Mouse (Mus musculus) ovary, postnatal 14 days (tissue): ENCODE measurements around the gene Dcpp1.
"Not testable (repeated sequence)": the region's sequence is repeated elsewhere in the genome, so short reads cannot be mapped to it uniquely, and the experiment has no call there.

Source experiments
- DNase-seq: peaks from one replicate; pipeline ENCODE4 v3.0.0; 2022; ENCODE audit warnings: low spot score

Dcpp1 gene

GRCm38 (mm10) chr17:23880576-23880975 lies at the start of gene Dcpp1, which contains the start of gene Dcpp2:
Gene Dcpp1 (plus strand): TSS chr17:23880876.
Gene Dcpp2 (plus strand): TSS chr17:23880880.
- DNase-seq, result not testable (repeated sequence)

- no peak for DNase-seq
These were observed 49.5 kb upstream of the Dcpp1 start for GRCm38 (mm10) chr17:23831201-23831600.

- no peak for DNase-seq
These were observed 44.6 kb upstream of the Dcpp1 start, which contains the start of gene Prss33 for GRCm38 (mm10) chr17:23836006-23836575. Gene Prss33 (minus strand): TSS chr17:23836056.

DNA sequence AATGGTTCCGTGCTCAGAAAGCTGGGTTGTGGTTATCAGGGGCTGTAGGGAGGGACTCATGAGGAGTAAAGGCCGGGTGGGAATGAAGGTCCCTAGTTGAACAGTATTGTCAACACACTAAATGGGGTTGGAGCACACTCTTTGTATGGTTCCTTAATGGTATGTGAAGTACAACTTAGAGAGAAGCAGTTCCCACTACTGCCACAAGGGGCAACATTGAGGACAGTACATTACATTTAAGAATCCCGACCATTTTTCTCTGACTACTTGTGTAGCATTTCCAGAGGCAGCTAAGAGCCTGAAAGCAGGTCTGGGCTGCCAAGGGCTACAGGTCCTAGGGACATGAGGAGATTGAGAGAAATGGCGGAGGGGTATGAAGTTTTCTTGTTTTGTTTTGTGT lies 39.5 kb upstream of the Dcpp1 start:
- DNase-seq, result peak; percentile 50

GRCm38 (mm10) chr17:23843141-23843811 lies 37.4 kb upstream of the Dcpp1 start:
- DNase-seq, result no peak

- DNase-seq, result peak; percentile 50
These were observed 36.8 kb upstream of the Dcpp1 start, which contains the start of the genes Prss32 and Prss41 for GRCm38 (mm10) chr17:23843812-23844273. Gene Prss32 (plus strand): TSS chr17:23843855. Gene Prss41 (minus strand): TSS chr17:23844172.

DNA sequence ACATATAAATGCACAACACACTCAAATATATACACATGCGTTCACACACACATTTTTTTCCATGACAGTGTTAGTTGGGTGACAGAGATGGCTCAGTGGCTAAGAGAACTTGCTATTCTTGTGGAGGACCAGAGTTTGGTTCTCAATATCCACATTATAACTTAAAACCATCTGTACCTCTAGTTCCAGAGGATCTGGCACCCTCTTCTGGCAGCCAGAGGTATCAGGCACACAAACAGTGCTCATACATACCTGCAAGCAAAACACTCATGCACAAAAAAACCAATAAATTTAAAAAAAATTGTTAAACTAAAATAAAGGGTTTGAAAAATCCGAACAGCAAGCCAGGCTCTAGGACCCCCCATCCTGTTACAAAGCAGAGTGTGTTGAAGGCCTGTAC lies 30.6 kb upstream of the Dcpp1 start:
- DNase-seq, result no peak

- peak; percentile 68 for DNase-seq
These were observed 29.6 kb upstream of the Dcpp1 start for GRCm38 (mm10) chr17:23850853-23851749.

GRCm38 (mm10) chr17:23853292-23853691 lies 27.4 kb upstream of the Dcpp1 start:
- DNase-seq, result peak; percentile 37

- DNase-seq, result no peak
These were observed 26.4 kb upstream of the Dcpp1 start for GRCm38 (mm10) chr17:23854229-23854765.

DNA sequence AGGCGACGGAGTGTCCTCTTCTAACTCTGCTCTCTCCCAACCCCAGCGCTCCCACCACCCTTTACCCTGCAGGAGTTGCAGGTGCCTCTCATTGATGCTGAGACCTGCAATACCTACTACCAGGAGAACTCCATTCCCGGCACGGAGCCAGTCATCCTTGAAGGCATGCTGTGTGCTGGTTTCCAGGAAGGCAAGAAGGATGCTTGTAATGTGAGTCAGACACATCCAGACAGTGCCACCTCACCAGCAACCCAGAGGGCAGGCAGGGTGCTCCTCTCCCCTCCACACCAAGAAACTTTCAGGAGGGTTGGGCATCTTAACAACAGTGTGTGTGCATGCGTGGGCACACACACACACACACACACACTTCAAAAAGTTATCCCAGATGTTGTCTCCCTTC lies 23.5 kb upstream of the Dcpp1 start:
- DNase-seq, result no peak

- no peak for DNase-seq
These were observed 22.8 kb upstream of the Dcpp1 start for GRCm38 (mm10) chr17:23857913-23858312.

DNA sequence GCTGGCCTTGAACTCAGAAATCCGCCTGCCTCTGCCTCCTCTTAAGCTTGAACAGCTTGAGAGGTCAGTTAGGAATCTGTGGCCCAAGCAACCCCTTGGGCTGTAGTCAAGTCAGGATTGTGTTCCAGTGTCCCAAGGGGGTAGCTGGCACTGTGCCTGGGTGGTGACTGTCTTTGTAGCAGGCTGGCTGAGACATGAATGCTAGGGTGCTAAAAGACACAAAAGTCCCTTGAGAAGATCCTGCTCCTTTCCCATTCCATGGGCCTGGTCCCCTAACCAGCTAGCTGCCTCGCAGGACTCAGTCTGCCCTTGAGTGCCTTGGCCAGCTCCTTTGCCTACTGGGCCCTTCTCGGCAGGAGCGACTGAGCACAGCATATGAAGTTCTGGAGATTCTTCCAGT lies 17.8 kb upstream of the Dcpp1 start:
- no peak for DNase-seq

- no peak for DNase-seq
These were observed 12.9 kb upstream of the Dcpp1 start, which contains the start of gene Prss21 for GRCm38 (mm10) chr17:23867756-23868155. Gene Prss21 (plus strand): TSS chr17:23868056.

DNA sequence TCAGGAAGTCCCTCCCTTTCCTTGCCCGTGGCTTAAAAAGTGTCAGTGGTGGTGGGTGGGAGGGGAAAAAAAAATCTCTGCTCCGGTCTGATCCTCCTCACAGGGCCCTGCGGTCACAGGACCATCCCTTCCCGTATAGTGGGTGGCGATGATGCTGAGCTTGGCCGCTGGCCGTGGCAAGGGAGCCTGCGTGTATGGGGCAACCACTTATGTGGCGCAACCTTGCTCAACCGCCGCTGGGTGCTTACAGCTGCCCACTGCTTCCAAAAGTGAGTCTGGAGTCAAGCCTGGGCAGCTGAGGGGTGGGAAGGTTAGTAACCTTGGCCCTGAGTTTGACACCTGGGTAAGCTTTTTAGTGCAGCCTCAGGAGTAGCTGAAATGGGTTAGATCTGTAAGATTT lies 12.2 kb upstream of the Dcpp1 start:
- DNase-seq, result no peak

GRCm38 (mm10) chr17:23873884-23874856 lies 6.5 kb upstream of the Dcpp1 start:
- DNase-seq, result peak; percentile 38

- DNase-seq, result no peak
These were observed 3.9 kb upstream of the Dcpp1 start for GRCm38 (mm10) chr17:23876741-23877140.

DNA sequence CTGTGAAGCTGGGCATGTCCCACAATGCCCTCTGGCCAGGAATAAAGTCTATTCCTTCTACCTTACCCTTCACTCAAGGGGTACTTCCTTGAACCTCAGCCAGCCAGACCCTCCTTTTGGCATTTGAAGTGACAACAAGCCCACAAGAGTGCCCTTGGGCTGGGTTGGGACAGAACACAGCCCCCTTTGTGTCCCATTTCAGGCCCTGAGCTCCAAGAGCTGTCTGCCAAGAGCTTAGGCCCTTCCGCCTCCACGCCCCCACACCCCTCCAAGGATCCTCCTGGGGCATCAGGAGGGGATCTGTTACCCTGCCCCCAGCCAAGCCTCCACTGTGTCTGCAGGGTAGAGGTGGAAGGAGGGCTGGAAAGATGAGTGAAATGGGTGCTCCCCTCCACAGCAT lies 3.5 kb upstream of the Dcpp1 start:
- no peak for DNase-seq

DNA sequence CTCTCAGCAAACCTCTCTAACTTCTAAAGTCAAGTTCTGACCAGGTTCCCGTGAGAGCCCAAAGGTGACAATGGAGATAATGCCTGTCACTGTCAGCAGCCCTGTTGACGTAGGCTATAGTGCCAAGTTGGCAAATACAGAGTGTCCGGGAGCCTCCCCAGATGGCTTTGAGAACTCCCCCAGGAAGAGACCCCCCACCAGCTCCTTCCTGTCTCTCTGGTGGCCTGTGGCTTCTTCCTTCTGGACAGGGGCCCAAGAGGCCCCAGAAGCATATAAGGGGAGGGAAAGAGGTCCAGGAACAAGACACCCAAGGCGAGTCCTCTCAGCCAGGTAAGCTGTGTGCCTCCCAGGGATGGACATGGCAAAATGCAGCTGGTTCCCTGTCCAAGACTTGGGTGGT lies 36.5 kb downstream of the Dcpp1 start, which contains the start of gene Dcpp3:
Gene Dcpp3, plus strand, starts transcription at position 301 of the 400 bp plus-strand sequence.
- DNase-seq, result not testable (repeated sequence)

- DNase-seq, result peak; percentile 75
These were observed 43.9 kb downstream of the Dcpp1 start for GRCm38 (mm10) chr17:23924531-23925007.

DNA sequence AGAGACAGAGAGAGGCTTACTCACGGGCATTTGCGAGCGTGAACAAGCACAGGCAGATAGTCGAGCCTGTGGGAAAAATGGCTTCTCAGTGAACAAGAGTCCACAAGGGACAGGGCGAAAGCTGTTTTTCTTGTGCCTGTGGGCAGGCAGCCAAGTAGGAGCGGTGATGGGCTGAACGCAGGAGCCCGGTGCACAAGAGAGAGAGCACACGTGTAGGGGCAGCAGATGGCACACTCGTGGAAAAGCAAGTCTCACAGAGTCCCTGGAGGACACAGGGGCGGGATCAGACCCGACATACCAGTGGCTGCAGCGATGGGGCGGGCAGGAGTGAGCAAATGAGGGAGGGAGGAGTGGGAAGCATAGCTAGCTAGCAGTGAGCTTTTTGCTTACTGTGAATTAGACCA lies 44.4 kb downstream of the Dcpp1 start:
- peak; percentile 55 for DNase-seq
